Mouse (Mus musculus): ENCODE results near the gene Atpaf2.

Gene Atpaf2

DNA sequence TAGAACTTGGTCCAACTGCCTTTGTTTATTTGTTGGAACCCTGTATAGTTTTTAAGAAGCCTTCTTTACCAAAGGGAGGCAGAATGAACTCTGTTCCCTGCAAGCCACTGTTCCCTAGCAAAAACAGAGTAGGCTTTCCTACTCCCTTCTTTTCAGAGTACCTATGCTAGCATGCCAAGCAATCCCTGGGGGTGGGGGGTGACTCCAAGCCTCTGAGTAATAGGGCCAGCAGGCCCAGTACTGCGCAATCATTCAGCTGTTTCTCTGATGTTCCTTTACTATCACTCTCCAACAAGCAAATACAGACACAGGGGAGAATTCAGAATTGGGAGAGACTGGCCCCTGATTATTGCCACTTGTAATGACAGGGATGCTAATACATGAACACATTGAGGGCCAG is 11.7 kb downstream of the Atpaf2 start:
- no peak for DNase-seq (ENCODE audit: inconsistent age in 2 of 2, low spot score in 1 of 2)

DNA sequence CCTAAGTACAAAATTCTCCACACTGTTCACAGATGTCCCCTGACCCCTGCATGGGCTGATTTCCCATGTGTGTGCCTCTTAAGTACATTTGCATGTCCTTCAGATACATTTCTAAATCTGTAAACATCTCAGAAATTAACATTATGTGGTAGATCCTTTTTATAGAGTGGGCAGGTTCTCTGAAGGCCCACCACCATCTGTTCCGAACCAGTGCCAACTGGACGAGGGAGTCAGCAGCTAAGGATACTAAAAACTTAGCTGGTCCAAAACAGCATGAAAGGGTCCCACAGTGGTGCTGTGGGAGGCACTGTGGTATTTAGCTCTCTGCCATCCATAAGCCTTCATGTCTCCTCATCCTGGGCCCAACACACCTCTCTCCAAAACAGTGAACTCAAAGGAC is 21.1 kb downstream of the Atpaf2 start:
- DNase-seq (ENCODE audit: inconsistent age in 2 of 2, low spot score in 1 of 2): no peak

DNA sequence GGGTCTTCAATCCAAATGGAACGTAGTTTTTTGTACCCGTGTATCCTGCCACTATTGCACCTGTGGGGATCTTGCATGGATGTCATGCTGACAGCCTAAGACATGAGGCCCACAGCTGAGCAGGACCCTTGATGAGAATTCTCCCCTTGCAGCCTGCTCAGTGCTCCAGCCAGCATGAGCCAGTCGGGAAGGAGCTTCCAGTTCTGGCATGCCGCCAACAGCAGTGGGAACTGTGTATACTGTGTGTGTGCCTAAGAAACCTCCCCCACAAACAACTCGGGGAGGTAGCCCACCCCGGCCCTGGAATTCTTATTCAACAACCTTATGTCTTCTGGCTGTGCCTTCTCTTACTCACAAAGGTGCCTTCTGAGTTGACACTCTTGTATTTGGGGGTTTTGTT is 21.7 kb downstream of the Atpaf2 start:
- DNase-seq (ENCODE audit: inconsistent age in 2 of 2, low spot score in 1 of 2): no peak

DNA sequence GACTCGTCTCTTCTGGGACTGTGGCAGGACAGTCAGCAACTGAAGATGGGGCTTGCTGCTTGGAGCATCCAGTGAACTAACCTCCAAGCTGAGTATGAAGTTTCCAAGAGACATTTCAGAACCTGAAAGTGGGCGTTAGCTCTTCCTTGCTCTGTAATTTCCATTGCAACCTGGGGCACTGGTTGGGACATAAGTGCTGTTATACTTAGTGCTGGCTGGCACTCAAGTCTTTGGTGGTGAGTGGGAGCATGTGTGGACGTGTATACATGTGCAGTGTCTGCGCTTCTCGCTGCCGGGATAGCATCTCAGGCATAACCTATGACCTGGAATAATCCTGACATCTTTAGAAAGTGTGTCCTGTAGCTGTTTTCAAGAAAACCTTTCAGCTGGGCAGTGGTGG is 26.9 kb downstream of the Atpaf2 start:
- DNase-seq (ENCODE audit: inconsistent age in 2 of 2, low spot score in 1 of 2): no peak

DNA sequence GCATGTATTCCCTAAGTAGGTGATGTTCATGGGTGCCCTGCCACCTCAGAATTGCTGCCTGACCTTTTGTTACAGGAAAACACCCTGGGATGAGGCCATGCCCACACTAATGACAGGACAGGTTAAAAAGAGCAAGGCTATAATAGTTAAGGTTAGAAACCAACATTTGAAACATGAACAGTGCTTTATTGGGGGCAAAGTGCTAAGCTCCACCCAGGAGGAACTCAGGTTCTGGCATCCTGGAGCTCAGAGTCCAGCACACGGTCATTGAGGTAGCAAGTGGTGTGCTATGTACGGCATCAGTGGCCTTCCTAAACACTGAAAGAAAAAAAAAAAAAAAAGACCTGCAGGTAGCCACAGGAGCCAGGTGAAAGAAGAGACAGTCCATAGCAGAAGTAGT is 30.3 kb downstream of the Atpaf2 start:
- no peak for DNase-seq (ENCODE audit: inconsistent age in 2 of 2, low spot score in 1 of 2)

DNA sequence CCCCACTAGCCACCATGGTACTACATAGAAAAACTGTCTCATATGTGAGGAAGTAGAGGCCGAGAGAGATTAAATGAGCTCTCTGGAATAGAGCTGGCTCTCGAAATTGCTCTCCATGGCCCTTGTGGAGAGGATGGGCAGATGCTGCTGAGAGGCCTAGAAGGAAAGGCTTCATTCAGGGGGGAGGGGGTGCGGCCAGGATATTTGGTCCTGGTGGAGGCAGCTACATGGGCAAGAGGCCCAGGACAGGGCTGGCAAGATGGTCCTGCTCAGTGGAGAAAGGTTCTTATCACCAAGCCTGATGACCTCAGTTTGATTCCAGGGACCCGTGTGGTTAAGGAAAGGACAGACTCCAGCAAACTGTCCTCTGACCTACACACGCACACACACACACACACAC is 32.3 kb downstream of the Atpaf2 start:
- DNase-seq (ENCODE audit: inconsistent age in 2 of 2, low spot score in 1 of 2): no peak

DNA sequence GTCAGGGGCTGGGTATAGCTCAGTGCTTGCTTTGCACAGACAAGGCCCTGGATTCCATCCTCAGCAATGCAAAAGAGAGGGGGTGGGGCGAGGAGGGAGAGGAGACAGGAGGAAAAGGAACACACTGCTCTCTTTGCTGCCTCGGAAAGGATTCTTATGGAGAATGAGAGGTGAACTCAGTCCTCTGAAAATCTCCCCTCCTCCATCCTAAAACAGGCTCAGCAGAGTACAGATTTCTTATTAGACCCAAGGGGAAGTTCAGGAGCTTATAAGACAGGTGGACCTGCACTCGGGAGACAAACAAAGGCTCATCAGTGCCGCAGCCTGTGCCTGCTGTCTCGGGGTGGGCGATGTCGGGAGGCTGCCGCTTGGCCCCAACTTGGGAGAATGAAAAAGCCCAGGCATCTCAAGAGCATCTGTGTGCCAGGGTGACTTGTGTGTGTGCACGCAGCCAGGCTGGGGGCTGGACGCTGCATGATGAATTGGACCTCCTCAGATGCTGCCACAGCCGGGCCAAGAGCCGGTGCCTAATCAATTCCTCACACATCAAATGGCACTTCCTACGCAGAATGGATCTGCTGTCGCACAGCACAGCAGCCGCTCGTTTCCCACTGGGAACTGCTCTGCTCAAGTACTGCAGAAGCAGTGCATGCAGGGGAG is 33.4 kb downstream of the Atpaf2 start:
- DNase-seq (ENCODE audit: inconsistent age in 2 of 2, low spot score in 1 of 2): no peak

DNA sequence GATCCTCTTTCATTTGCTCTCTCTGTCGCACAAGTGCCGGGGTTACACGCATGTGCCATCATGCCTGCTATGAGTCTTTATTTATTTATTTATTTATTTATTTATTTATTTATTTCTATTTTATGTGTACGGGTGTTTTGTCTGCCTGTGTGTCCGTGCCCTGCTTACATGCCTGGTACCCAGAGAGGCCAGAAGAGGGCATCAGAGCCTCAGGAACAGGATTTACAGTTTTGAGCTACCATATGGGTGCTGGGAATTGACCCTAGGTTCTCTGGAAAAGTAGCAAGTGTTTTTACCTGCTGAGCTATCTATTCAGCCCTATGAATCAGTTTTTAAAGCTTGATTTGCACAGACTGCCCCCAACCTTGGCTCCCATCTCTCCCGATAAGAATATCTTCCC is 34.7 kb downstream of the Atpaf2 start:
- no peak for DNase-seq (ENCODE audit: inconsistent age in 2 of 2, low spot score in 1 of 2)

DNA sequence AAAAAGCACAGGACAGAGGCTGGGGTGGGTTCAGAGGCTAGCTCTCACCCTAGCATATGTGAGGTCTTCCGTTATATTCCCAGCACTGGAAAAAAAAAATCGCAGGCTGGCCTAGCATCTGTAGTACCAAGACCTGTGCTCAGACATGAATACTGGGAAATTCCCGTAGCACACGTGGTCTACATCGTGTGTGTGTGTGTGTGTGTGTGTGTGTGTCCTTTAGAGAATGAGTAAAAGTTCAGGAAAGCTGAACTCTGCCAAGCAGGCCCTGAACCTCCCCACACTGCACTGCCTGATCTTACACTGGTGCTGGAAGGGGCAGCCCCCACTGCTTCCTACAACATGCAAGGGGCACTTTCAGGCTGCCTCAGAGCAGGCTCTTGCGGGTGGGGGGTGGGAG is 43.8 kb downstream of the Atpaf2 start:
- DNase-seq (ENCODE audit: inconsistent age in 2 of 2, low spot score in 1 of 2): no peak

DNA sequence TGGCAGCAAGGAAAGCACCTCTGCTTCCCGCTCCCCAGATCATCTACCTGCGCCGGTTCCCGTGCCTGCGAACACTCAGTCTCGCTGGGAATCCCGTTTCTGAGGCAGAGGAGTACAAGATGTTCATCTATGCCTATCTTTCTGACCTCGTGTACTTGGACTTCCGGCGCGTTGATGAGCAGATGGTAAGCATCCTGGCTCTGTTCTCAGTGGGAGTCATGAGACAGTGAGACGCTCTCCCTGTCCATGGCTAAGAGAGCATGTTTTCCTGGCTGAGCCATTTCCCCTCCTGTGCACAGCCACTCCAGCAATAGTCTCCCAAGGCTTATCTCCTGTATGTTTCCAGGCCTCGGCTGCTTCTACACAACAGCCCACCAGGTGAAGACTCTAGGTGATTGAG is 47.8 kb downstream of the Atpaf2 start:
- DNase-seq (ENCODE audit: inconsistent age in 2 of 2, low spot score in 1 of 2): no peak

DNA sequence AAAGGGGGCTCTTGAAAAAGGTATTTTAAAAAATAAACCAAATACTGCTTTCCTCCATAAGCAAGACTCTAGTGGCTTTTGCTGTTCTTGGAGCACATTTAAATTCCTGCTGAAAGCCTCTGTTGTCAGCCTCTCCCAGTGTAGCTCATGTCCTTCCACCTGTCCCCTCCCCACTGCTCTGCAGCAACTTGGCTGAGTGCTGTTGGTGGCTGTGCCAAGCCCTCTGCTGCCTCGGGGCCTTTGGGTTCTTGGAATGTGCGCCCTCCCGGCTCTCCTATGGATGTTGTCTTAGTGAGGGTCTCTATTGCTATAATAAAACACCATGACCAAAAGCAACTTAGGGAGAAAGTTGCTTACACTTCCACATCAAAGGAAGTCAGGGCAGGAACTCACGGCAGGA is 48.8 kb downstream of the Atpaf2 start:
- DNase-seq (ENCODE audit: inconsistent age in 2 of 2, low spot score in 1 of 2): no peak

DNA sequence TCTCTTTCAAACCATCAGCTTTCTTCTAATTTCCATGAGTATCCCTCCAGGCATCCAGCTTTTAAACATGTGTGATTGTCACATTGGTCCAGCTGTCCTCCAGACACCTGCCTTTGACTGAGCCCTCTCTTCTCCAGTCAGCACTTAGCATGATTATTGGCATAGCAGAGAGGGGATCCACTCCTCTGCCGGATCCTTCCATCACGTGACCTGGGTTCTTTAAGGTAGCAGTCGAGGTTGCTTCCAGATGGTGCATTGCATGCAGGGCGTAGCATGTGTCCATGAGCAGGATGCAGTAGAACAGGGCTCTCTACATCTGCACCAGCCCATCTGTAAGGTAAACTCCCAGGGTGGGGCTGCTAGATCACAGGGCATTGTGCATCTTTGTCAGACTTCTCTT is 49.3 kb downstream of the Atpaf2 start:
- no peak for DNase-seq (ENCODE audit: inconsistent age in 2 of 2, low spot score in 1 of 2)

DNA sequence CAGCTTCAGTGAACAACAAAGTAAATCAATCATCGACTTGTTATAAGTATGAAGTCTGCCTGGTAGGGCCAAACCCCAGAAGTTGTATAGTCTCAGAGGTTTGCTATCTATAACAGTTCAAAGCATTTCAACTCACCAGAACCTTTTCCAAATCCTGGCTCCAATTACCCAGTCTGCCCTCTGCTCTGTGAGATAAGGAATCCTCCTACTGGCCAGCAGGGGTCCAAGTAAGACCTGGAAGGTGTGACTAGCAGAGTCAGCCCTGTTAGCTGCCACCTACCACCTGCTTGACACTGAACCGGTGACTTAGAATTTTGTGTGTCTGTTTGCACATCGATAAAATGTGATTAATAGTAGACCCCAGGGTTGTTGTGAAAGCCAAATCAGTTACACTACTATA is 51.0 kb downstream of the Atpaf2 start:
- no peak for DNase-seq (ENCODE audit: inconsistent age in 2 of 2, low spot score in 1 of 2)

DNA sequence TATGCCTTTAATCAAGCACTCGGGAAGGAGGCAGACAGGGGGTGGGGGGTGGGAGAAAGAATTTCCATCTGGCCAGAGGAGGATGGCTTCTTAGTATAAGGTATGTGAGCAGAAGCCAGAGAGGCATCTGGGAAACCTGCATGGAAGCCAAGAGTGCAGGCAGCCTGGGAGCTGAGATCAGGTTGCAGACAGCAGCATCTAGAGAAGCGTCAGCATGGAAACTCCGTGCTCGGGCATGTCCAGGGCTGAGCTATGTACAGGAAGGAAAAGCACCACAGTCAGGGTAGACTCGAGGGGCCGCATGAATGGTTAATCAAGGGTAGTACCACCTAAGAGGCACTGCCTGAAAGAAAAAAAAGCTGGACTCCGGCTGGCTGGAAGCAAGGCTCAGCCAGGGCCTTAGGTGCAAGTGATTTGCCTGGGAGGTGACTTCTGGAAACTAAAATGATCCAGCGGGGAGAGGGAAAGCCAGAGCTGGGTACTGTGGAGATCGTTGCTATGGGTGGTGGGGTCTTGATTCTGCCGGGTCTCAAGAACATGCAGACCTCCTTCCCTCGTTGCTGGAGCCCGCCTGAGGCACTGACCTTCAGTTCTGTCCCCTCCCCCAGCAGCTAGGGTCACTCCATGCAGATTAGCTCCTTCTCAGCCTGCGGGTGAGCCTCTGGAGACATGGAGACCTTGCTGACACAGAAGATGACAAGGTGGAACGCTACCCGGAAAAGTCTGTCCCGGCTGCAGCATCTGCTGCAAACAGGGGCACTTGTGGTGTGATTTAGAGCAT is 51.8 kb downstream of the Atpaf2 start:
- no peak for DNase-seq (ENCODE audit: inconsistent age in 2 of 2, low spot score in 1 of 2)

DNA sequence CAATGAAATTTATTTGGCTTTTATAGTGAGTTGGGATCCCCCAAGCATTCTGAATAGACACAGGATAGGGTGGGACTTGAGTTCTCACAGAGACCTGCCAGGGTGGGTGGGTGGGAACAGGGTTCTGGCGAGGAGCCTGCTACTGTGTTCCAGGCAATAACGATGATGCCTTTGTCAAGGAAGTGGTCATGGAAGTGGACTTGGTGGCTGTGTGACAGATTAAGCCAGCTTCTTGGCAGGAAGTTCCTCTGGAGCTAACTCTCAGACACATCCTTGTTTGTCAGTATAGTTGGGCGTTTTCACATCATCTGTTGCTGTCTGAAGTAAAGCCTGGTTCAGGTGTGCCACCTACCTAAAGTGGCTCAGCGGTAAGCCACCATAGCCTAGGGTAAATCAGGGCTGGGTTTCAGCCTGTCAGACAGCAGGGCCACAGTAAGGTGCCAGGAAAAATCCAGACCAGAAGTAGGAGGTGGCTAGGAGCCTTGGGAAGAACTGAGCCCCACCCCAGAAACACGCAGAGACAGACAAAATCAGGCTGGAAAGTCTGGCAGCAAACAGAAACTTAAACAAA is 57.5 kb downstream of the Atpaf2 start:
- peak in 1 of 2 experiments; percentile 27 for DNase-seq (ENCODE audit: inconsistent age in 2 of 2, low spot score in 1 of 2)

DNA sequence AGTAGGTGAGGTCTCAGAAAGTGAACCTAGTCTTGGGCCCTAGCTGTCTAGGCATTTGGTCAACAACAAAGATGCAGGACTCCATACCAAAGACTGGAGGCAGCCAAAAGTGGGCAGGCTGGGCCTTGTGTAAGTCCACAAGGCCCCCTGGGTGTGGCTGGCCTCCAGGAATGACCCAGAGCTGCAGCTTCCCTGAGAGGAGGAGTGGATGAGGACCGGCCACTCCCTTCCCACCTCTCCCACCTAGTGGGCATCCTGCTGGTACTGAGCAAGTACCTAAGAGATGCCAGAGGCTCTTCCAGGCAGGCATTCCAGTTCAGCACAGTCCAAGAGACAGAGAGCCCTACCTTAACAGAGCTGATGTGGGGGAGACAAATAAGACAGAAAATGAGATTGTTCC is 58.3 kb downstream of the Atpaf2 start:
- no peak for DNase-seq (ENCODE audit: inconsistent age in 2 of 2, low spot score in 1 of 2)

DNA sequence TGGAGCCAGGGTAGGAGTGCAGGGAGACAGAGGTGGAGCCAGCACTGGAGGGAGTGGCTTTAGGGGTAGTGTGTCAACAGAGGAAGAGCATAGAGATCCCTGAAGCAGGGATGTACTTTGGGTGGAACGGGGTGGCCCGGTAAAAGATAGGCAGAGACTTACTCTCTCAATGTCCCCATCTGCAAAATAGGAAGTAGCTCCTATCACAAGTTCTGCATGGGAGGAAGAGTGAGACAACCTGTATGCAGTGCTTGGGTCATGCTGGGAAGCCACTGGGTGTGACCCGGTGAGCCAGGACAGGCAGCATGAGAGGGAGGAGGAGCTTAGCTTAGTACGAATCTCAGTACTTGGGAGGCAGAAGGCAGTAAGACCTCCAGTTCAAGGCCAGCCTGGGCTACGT is 59.1 kb downstream of the Atpaf2 start:
- no peak for DNase-seq (ENCODE audit: inconsistent age in 2 of 2, low spot score in 1 of 2)

DNA sequence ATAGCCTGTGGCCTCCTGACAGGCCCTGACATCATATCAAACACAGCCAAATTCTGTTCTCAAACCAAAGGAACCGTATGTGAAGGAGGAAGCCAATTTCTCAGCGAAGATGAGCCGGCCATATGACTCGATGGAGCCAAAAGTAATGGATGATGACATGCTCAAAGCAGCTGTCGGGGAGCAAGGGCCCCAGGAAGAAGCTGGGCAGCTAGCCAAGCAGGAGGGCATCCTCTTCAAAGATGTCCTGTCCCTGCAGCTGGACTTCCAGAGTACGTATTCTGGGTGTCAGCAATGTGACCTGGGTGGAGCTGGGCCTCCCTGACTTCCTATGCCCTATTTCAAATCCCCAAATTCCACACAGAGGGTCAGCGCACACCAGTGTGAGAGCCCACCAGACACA is 59.7 kb downstream of the Atpaf2 start:
- DNase-seq (ENCODE audit: inconsistent age in 2 of 2, low spot score in 1 of 2): peak in 1 of 2 experiments; percentile 42

DNA sequence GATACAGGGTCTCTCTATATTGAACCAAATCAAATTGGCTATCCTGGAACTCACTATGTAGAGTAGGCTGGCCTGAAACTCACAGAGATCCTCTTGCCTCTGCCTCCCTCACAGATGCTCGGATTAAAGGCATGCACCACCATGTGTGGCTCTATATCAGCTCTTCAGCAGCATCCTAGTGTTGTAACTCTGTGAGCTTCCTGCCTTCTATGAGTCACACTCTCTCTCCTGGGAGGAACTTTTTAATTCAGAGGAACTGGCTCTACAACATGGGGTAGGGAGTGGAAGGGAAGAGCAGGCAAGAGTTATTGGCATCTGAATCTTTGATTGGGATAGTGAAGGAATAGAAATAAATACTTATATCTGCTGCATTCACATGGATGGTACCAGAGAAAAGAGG is 61.1 kb downstream of the Atpaf2 start:
- no peak for DNase-seq (ENCODE audit: inconsistent age in 2 of 2, low spot score in 1 of 2)

DNA sequence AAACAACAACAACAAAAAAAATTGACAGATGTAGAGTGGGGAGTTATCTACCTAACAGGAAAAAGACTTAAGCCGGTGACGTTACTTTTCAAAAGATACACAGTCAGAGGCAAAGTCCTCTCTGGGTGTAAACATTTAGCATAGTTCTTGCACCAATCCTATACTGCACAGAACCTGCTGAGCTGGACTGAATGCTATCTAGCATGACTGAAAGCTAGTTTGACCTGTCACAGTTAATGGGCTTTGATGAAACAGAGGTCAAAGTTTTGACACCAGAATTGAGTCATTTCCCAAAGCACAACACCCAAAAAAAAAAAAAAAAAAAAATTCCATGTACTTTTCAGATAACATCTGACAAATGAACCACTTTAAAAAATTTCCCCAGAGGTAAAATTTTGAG is 62.3 kb downstream of the Atpaf2 start:
- peak in 1 of 2 experiments; percentile 15 for DNase-seq (ENCODE audit: inconsistent age in 2 of 2, low spot score in 1 of 2)

DNA sequence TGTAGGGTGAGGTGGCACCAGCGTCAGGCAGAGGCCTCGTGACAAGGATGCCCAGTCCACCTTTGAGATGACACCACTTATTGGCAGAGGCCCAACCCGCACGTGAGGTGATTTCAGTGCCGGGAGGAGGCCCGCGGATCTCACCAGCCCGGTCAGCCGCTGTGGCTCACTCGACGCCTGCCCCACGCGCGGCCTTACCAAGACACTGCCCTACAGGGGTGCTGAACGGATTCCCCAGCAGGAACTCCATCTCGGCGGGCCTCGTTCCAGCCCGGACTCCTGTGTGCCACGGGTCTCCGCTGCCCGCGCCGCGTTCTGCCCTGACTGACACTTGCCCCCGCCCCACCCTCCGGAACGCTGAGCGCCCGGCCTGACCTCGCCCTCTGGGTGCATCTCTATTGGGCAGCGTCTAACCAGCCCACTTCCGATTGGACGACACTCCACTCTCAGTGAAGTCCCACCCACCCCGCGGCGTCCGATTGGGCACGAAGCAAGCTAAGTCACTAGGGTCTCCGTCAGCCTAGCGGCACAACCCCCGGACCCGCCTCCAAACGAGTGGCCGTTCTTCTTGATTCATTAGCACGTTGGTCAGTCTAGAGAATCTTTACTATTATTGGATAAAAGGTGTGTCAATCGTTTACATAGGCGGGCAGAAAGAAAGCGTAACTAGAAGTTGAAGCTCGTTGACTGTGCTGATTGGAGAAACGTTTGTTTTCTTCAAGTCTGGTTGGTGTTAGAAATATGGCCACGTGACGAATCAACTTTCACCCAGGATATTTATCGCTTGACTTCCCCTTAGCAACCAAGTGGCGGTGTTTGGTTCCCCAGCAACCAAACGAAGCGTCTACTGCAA is 65.5 kb downstream of the Atpaf2 start, which contains the start of the genes Tom1l2 and Drc3:
Gene Tom1l2, minus strand, starts transcription at position 347 of the 853 bp plus-strand sequence.
Gene Drc3, plus strand, starts transcription at position 771 of the 853 bp plus-strand sequence.
- peak; percentile 100 for DNase-seq (ENCODE audit: inconsistent age in 2 of 2, low spot score in 1 of 2)
